Comparison of ENCODE assay signal across 1 mouse cellular context in the genomic region with DNA sequence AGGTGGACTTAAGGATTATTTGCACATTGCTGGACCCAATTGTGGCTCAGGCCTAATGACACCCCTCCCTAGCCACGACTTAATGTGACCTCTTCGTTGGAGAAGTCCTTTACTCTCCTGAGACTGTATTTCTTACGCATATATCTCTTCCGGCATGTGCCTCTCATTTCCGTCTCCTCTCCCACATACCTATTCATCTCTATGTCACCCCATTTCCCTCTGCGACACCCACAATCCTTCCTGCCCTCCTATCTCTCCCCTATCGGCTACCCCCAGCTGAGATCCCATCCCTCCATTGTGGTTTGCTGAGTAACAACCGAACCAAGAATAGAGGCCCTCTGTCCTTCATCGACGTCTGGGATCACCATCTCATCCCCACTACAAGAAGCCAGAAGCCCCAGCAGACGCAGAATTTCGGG.
TF ChIP-seq lines count a peak whose summit lies in the region.

No protein-coding gene starts in this region.

TF ChIP-seq in CH12.LX, 34 proteins besides CTCF, POLR2A, EP300 and RAD21 (continued from another document):
- no peak for TF ChIP-seq GABPA (IDR thresholded peaks at IDR 0.05; ENCODE audit: insufficient replicate concordance, low read depth, low read length)
- no peak; the same call in 1 of the 2 replicates for TF ChIP-seq MAZ (IDR thresholded peaks at IDR 0.05; ENCODE audit: low read depth, low read length)
- TF ChIP-seq JUND (conservative IDR thresholded peaks at IDR 0.05; ENCODE audit: low read depth, low read length), result no peak
- peak; percentile 61; the same call in 1 of the 2 replicates for TF ChIP-seq IRF4 (IDR thresholded peaks at IDR 0.05; ENCODE audit: low read depth, low read length)
- no peak for TF ChIP-seq TCF12 (IDR thresholded peaks at IDR 0.05; ENCODE audit: low read depth, low read length)
- TF ChIP-seq BHLHE40 (IDR thresholded peaks at IDR 0.05; ENCODE audit: low read depth, low read length), result peak; percentile 49; the same call in 1 of the 2 replicates
